Mouse (Mus musculus) spleen, postnatal 10 days (tissue): ENCODE results near the gene Otub1.

Experiments
- DNase-seq, 2 experiments: peaks; one replicate each; pipeline ENCODE4 v3.0.0; 2021 to 2022; ENCODE audit warnings: low spot score in 2 of 2

The Otub1 gene

DNA sequence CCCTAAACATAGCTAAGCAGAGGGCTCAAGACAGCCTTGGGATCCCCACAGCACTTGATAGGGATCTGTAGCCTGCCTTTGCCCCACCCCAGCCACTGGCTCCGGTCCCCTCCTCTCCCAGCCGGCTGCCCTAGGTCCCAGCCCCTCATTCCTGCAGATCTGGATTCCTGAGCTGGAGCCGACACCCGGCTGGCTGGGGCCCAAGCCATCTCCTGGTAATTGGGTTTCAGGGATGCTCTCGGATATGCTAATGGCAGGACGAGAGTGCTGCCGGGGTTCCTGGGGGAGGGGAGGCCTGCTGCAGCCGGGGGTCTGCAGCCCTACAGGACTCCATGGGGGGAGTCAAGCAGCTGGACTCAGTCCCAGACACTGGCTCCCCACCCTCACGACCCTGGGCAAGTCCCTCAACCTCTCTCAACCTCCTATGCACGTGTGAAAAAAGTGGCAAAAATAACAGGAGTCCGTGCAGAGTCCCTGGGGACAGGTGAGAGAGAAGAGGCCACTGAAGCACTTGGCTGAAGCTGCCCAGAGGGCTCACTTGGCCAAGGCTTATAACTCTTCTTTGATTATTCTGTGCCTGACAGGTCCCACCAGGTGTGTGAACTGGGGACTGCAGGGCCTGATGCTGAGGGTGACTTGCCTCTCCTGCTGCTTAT is 29.9 kb downstream of the Otub1 start:
- DNase-seq = no peak

DNA sequence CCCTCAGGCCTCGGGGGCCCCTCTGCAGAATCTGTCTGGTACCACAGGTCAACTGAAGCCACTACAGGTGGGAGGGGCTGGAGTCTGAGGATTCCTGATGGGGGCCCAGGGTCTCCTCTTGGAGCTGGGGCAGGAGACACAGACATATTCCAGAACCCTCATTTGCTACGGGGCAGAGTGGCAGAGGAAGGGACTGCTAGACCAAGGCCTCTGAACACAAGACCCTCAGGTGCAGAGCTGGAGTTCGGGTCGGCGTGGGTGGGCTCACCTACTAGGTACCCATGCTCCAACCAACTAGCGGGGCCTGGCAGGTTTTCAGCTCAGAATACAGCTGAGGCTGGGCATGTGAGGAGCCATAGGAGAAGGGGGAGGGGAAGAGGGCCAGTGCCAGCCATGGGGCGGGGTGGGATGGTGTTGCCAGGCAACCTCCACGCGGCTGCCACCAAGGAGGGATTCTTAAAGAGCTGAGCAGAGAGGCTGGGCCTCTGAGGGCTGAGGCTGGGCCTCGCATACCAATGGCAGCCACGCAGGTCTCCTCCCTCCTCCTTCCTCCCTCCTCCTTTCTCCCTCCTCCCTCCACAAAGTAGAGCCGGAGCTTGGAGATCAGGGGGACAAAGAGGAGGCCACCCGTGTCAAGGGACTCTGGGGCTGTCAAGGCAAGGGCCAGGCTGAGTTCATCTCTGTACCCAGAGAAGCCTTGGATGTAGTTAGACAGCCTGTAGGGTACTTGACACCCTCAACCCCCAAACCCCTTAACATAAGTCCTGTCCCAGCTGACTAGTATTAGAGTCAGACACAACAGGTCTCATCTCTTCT is 33.9 kb downstream of the Otub1 start:
- DNase-seq = no peak

DNA sequence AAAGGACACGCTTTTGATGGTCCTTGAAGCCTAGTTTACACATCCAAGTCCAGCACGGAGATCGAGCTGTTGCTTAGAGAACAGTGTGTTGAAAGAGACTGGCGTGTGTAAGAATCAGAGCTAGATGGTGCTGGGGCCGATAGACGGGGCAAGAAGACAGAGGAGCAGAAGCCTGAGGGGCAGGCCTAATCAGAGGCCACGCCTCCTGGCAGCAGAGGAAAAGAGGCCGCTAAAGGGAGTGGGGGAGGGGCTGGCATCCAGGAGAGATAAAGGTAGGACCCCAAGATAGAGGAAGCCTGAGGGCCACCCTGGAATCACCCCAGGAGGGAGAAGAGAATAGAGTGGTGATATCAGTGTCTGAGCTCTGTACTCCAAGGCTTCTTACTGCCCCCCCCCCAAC is 34.7 kb downstream of the Otub1 start:
- DNase-seq = no peak

DNA sequence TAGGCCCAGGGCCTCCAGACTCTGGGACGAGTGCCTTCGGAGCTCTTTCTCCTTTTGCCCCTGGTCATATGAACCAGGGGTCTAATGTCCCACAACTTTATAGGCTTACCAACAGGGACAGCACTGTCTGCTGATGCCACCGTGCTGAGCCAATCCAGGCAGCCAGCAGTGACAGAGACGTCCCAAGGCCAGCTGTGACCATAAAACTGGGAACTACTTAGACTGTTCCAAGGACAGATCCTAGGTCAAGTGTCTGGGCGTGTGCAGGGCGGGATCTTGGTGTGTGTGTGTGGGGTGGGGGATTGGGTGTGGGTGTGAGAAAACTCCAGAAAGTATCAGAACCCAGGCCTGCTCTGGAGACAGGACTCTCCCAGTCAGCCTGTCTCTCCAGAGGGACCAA is 35.2 kb downstream of the Otub1 start:
- no peak for DNase-seq

DNA sequence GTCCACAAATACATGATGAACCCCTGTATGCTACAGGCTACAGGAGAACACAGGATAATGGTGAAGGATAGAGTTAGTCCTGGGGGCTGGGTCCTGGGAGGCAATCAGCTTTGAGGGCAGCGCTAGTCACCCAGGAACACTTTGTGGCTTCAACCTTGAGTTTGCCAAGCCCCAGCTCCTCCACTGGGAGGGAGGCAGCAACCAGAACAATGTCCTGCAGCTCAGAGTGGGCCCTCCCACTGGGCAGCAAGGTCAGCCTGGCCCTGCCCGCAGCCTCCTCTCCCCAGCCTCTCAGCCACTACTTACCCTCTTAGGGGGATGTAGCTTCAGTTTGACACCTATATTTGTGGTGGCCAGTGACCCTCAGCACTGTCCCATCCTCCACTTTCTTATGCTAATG is 37.7 kb downstream of the Otub1 start:
- DNase-seq = no peak

DNA sequence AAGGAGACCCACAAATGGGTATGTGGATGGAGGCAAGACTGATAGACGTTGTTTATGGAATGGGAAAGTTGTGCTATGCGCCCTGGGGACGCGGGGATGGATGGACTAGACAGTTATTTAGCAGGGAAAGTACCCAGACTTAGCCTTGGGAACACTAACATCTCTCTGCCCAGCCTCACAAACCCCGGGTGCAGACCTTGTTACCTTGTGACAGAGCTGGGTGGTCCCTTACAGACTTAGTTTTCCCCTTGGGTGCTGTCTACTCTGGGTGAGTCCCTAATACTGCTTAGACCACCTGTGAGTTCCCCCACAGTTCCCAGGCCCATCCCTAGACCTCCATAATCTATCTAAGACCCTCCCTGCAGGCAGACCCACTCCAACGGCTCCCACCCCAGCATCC is 39.3 kb downstream of the Otub1 start:
- no peak for DNase-seq

DNA sequence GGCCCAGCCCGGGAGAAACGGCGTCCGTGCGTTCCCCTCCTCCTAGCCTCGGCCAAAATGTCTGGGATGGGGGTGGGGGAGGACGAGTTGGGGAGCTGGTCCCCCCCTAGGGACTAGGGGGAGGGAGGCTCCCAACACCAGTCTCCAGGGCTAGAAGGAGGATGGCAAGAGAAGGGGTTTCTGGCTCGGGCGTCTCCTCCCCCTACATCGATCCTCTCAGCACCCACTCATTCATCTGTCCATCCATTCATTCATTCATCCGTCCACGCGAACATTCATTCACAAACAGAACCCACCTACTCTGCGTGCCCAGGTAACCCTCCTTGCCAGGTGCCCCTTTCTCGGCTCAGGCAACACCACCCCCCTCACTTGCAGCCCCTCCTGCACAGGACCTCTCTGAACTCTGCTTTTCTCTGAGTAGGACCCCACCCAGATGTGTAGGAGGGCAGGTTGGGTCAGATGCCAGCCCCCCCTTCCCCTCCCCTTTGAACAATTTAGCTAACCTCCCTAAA is 39.9 kb downstream of the Otub1 start:
- DNase-seq = no peak

DNA sequence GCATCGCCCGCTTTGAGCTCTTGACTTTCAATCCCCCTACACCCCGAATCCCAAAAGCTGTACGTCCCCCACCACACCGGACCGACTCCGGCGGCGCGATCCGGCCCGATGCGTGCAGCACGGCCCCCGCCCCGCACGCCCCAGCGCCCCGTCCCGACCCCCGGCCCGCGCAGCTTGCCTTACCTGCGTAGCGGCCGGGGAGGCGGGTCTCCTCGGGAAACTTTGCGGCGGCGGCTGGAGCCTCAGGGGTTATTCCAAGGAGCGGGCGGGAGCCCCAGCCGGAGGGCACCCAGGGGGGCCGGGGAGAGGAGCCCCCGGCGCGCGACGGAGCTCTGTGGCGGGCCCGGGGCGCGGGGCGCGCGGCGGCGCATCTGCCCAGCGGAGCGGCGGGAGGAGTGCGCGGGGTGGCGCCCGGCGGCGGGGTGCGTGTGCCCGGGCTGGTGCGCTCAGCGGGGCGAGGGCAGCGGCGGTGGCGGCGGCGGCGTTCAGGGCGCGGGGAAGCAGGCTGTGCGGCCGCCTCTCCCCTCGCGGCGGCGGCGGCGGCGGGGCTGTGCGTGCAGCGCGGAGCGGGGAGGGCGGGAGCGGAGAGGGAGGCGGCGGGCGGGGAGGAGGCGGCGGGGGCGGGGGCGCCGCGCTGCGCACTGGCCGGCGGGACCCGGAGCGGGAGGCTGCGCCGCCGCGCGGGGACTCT is 40.5 kb downstream of the Otub1 start:
- DNase-seq = no peak

DNA sequence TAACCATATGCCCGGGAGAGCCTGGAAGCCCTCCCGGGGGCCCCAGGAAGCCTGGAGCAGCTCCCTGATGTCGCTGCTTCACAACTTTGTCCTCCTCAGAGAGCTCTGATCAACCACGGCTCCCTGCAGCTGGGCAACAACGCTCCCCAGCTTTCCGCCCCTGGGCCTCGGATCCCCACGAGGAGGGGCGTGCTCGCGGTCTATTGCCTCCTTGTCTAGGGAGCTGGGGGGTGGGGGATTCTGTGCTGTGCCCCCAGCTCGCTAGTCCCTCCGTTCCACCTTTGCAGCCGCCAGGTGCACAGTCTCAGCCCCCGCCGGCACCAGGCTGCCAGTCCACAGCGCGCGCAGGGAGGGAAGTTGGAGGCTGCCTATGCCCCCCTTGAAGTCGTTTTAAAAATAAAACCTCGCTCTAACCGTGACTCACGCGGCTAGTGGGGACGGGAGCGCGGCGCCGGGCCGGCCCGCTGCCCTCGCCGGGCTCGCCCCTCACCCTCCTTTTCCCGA is 41.2 kb downstream of the Otub1 start:
- no peak for DNase-seq

DNA sequence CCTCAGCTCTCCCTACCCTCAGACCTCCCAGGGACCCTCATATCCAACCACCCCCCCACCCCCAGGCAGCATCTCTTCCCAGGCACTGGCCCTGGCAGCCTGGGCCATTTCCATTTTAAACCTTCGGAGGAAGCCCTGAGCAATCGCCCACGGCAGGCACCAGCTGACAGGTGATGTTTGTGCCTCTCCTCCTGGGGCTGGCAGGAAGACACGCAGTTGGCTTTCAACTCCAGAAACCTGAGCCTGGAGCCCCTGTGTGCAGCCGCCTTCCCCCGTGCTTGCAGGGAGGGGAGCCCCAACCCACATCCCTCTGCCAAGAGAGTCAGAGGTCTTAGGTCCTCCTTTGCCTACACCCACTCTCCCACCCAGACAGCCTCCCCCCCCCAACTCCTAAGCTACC is 41.9 kb downstream of the Otub1 start:
- DNase-seq = no peak

DNA sequence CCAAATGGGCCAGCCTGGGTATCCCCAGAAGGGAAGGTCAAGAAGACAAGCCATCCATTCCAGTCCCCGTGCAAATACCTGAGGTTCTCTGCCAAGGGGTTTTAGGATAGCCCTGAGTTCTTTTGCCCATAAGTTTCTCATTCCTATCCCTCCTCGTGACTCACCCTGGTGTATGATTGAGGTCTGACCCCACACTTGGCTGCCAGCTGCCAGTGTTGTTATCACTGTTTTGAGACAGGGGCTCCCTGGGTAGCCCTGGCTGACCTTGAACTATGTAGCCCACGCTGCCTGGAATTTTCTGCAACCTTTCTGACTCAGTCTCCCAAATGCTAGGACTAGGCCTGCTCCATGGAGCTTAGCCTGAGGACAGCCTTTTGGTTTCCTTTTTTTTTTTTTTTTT is 45.1 kb downstream of the Otub1 start:
- no peak for DNase-seq

DNA sequence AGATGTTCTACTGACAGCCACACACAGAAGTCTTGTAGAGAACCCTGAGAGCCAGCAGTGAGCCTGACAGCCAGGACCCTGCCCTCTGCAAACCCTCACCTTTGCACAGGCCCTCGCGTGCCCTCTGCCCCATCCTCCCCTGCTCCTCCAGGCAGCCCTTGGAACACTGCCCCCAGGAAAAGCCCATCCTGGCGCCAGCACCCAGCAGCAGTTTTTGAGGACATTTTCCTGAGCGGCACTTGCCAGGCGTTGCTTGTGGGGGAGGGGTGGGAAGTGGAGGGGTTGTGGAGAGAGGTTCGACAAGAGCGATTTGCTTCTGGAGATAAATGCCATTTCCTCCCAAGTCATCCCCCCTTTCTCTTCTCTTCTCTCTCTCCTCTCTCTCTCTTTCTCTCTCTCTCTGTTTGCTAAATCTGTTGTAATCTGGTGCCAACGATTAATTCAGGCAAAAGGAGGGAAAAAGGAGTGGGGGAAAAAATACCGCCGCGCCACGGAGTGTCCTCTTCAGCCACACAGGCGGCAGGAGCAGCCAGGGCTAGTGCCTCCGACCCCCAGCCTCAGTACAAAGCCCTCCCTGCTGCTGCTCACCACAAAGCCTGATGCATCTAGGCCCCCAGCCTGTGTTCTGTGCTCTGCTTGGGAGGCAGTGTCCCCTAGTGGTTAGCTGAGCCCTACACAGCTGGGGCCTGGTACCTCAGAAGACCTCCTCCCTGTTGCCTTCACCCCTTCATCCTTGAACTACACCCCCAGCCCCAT is 45.8 kb downstream of the Otub1 start:
- DNase-seq = peak in 1 of 2 experiments; percentile 35

DNA sequence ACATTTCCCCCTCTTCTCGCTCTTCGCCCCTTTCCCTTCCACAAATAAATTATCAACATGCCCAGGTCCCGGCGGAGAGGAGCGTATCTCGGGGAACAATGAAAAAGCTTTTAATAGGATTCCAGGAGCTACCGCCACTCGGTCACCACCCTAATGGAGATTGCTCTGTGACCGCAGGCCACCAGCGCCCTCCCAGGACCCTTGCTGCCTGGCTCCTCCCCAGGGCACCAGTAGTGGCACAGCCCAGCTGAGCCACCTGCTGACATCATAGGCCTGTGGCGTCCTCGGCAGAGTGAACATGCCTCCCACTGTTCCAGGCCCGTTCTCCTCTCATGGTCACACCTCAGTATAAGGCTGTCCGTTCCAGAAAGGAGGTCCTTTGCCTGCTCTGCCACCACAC is 48.4 kb downstream of the Otub1 start:
- DNase-seq = no peak

DNA sequence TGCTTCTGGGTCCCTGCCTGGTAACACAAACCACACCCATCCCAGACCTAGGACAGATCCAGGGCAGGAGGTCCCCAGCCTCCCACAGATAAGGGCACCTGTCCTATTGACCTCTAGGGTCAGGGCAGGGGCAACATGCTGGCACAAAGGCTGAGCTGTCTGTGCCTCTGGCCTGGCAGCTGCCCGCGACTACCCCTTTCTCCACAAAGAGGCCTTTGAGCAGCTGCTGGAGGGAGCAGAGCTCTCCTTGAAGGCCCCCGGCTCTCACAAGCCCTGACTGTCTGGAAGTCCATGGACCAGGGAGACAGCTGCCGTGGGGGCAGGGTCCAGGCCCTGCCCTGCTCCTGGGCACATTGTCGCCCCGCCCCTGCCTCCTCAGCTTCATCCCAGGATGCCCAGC is 50.9 kb downstream of the Otub1 start:
- DNase-seq = no peak

DNA sequence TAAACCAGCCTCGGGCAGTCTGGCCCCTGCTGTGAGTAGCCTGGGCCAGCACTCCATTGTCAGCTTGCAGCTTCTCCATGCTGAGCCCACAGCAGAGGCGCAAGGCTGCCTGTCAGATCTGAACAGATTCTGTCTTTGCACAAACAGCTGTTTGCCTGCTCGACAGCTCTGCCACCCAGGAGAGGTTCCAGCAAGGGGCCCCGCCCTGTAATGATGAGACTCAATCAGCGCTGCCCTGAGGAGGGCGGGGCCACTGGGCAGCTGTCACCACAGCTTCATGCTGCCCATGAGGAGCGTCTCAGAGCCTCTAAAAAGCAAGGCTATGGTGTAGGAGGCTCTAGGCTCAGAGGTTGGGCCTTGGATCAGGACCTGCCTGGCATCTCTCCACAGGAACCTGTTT is 52.9 kb downstream of the Otub1 start:
- DNase-seq = peak in 1 of 2 experiments; percentile 46

DNA sequence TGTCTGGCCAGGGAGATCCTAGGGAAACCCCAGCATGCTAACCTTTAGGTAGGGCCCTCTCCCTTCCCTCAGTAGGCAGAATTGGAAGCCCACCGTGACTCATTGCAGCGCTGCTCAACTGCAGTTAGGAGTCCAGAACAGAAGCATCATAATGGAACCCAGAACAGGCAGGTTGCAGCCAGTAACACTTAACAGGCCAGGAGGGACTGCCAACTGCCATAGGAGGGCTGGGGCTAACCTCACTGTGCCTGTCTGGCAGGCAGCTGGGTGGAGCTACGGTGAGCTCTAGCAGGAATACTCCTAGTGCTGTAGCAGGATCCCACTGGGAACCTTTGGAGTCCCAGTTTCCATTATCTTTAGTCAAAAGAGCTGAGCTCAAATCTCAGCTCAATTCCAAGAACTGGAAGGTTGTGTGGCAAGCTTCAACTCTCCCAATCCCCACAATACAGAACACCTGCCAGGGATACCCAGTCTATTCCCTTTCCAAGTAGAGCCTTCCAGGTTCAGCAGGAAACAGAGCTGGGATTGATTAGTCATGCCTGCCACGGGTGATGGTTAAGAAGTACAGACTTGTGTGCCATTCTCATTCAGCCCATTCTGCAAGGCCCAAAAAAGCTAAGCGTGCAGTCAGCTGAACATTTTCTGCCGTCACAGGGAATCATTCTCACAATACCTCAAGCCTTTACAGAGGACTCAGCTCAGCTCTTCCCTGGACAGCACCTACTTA is 54.0 kb downstream of the Otub1 start:
- DNase-seq = no peak

DNA sequence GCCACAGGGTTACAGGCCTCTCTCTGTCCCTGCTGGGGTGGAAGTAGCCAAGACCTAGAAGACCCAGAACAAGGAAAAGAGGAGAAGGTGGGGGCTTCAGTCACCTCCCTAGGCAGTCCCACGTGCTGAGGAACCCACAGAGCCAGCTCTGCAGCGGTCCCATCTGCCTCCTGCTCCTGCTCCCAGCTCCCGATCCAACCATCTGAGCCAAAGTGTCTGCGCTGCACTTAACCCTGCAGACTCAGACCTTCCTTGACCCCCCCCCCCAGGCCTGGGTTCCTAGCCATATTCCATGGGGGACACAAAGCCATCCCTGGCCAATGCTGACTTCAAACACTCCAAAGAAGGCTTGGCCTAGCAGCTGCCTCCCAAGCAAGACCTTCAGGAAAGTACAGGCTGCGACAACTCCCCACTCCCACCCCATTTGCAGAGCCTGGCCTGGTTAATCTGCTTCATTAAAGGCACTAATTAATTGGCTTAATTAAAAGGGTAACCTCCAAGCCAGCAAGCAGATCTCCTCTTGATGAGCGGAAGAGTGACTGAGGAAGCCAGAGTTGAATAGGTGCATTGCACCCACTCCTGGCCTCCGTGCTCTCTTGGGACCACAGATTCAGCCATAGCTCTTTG is 54.7 kb downstream of the Otub1 start:
- DNase-seq = no peak

DNA sequence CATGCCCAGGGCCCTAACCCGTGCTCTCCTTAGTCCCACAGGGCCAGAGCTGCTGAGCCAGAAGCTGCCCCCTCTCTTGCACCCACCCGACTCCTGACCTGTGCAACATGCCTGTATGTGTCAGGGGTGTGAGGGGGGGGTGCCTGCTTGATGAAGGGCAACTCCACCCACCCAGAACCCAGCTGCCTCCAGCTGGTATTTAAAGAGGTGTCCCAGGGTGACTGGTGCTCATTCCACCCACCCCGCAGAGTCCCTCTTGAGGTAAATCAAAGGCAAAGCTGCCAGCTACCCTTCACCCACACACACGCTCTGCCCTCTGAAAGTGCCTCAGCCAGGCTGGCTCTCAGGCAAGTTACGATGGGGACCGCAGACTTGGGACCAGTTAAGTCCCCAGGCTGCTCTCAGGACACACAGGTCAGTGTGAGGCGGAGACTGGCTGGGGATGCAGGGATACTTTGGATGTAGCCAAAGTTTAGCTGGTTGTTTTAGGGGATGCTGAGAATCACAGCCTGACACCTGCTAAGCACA is 56.9 kb downstream of the Otub1 start:
- DNase-seq = no peak

DNA sequence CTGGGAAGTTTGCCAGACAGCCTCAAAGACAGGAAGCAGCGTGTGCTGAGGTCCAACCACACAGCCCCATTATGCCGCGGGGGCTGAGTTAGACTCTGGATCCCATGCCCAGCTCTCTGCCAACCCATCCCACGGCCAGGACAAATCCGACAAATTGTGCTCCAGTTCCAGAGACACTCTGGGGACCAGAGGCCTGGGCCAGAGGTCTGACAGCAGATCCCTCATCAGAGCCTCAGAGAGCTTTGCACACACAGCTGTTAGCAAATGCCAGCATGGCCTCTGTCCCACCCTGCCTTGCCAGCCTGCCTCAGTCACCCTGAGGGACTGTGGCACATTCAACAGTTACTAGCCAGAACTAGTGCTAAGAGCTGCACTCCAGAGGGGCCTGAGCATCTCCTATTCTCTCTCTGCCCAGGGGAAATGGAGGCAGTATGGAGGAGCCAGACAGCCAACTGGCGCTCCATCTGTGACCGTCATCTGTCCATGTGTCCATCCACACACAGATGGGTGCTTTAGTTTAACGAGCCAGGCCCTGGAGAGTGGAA is 57.5 kb downstream of the Otub1 start:
- no peak for DNase-seq
